Mouse (Mus musculus) megakaryocyte, embryonic 14.5 days (primary cell): ENCODE results near the gene Asb18.

Source experiments
- FLI1 ChIP-seq: IDR thresholded peaks from 2 replicates; pipeline ENCODE4 v1.6.1; 2012; ENCODE audit warnings: low read length, inconsistent platforms, mixed read lengths
- GATA1 ChIP-seq: IDR thresholded peaks from 3 replicates; pipeline ENCODE4 v1.6.1; 2012; ENCODE audit warnings: mixed read lengths, low read length, inconsistent platforms, borderline replicate concordance

- TF ChIP-seq GATA1 (no peak), FLI1 (no peak)
Measured at GRCm38 (mm10) chr1:90060599-90060998, 46.1 kb upstream of the Asb18 start.
